Mouse (Mus musculus) liver, postnatal 0 days (tissue): ENCODE measurements around the gene Foxk1. TPM values are rescaled to one million over a fixed set of nuclear protein-coding genes. Genes with fewer than 3 reads are reported as not detected.

Experiments
- ATAC-seq: fragments of 200-750 bp; cut with Nextera tagmentation; 2 replicates; pipeline ENCODE4 v1.8.0; 2017; ENCODE audit warnings: mild to moderate bottlenecking, moderate library complexity
- DNase-seq: peaks from one replicate; pipeline ENCODE4 v3.0.0-alpha.2; 2016
- H3K27ac ChIP-seq: fragments of 300-500 bp; sonication (generic); 2 replicates; pipeline ENCODE4 v1.5.1; 2014; ENCODE audit warnings: antibody characterized with exemption, moderate library complexity, mild to moderate bottlenecking, low read depth
- H3K27me3 ChIP-seq: fragments of 300-500 bp; sonication (generic); 2 replicates; pipeline ENCODE4 v1.6.1; 2014; ENCODE audit warnings: low read length, control low read depth, mixed read lengths; ENCODE audit not compliant: insufficient read depth
- H3K36me3 ChIP-seq: fragments of 300-500 bp; sonication (generic); replicated peaks from 2 replicates; pipeline ENCODE4 v1.6.1; 2014; ENCODE audit warnings: mild to moderate bottlenecking, control low read depth, low read length, moderate library complexity, mixed read lengths; ENCODE audit not compliant: insufficient read depth
- H3K4me1 ChIP-seq: fragments of 300-500 bp; sonication (generic); 2 replicates; pipeline ENCODE4 v1.6.1; 2014; ENCODE audit warnings: antibody characterized with exemption, mild to moderate bottlenecking, control low read depth; ENCODE audit not compliant: insufficient read depth
- H3K4me2 ChIP-seq: fragments of 300-500 bp; sonication (generic); 2 replicates; pipeline ENCODE4 v1.6.1; 2014; ENCODE audit warnings: low read depth, mild to moderate bottlenecking, low read length, moderate library complexity, mixed read lengths
- H3K4me3 ChIP-seq: fragments of 300-500 bp; sonication (generic); 2 replicates; pipeline ENCODE4 v1.5.1; 2014; ENCODE audit warnings: low read depth, low read length
- H3K9ac ChIP-seq: fragments of 300-500 bp; sonication (generic); replicated peaks from 2 replicates; pipeline ENCODE4 v1.6.1; 2014; ENCODE audit warnings: mild to moderate bottlenecking, moderate library complexity
- H3K9me3 ChIP-seq: fragments of 300-500 bp; sonication (generic); 2 replicates; pipeline ENCODE4 v1.6.1; 2016; ENCODE audit warnings: mild to moderate bottlenecking, control low read depth, low read length, mixed read lengths
- CTCF ChIP-seq: sonication (generic); IDR thresholded peaks from 2 replicates; pipeline ENCODE4 v1.5.1; 2016; ENCODE audit warnings: antibody characterized with exemption, low read depth
- EP300 ChIP-seq: IDR thresholded peaks from 2 replicates; pipeline ENCODE4 v1.6.1; 2016; ENCODE audit warnings: antibody characterized with exemption, low read depth, mild to moderate bottlenecking
- WGBS: fragments of 180-500 bp; shearing (Covaris S2); extraction: QIAGEN DNeasy Blood & Tissue Kit; methylation state at CpG from one replicate; pipeline ENCODE4 v1.1.7; 2014; ENCODE audit not compliant: insufficient replicate concordance; 5-methylcytosine and 5-hydroxymethylcytosine counted together
- polyA plus RNA-seq: library from polyadenylated mRNA; unstranded; fragments of >200 nt; fragmentation: Nextera tagmentation; extraction: Ambion mirVana; gene quantifications from 2 replicates; pipeline ENCODE4 v1.2.1, GENCODE M21; 2015

Foxk1 gene
- polyA plus RNA-seq, 1 experiment from 2014 or later = 1.7 TPM

- peaks cover 34% of the 10 kb centered on the region for H3K36me3 ChIP-seq
- H3K4me2 ChIP-seq = no peak overlapping the region
- peak overlapping the region; percentile 16; the same call in 1 of the 2 replicates for H3K27ac ChIP-seq
- peaks cover 12% of the 10 kb centered on the region for H3K4me1 ChIP-seq
- H3K9me3 ChIP-seq = no peaks in the 10 kb centered on the region
- DNase-seq = no peak
- 69% methylated on average over 5 of the region's 5 CpGs for WGBS
- no peak overlapping the region for H3K4me3 ChIP-seq
- no peaks in the 10 kb centered on the region for H3K27me3 ChIP-seq
- no peak for ATAC-seq
- TF ChIP-seq EP300 = no peak
- TF ChIP-seq CTCF = no peak
- H3K9ac ChIP-seq = no peak overlapping the region
Measured at GRCm38 (mm10) chr5:142459834-142460233, 58.5 kb downstream of the Foxk1 start.

GRCm38 (mm10) chr5:142461942-142462640 lies 60.8 kb downstream of the Foxk1 start:
- Histone ChIP-seq H3K4me3 (no peak overlapping the region), H3K4me1 (peaks cover 17% of the 10 kb centered on the region), H3K9ac (no peak overlapping the region), H3K4me2 (no peak overlapping the region), H3K27me3 (no peaks in the 10 kb centered on the region), H3K9me3 (no peaks in the 10 kb centered on the region), H3K36me3 (peaks cover 15% of the 10 kb centered on the region; the same call in 1 of the 2 replicates), H3K27ac (no peak overlapping the region)
- TF ChIP-seq CTCF = no peak
- no peak for DNase-seq
- 89% methylated on average over 7 of the region's 7 CpGs for WGBS
- no peak for ATAC-seq

GRCm38 (mm10) chr5:142462641-142462948 lies 61.3 kb downstream of the Foxk1 start:
- no peak for ATAC-seq

GRCm38 (mm10) chr5:142463011-142463410 lies 61.7 kb downstream of the Foxk1 start:
- peak overlapping the region; percentile 89; the same call in 1 of the 2 replicates for H3K9ac ChIP-seq
- no peaks in the 10 kb centered on the region for H3K27me3 ChIP-seq
- H3K9me3 ChIP-seq = no peaks in the 10 kb centered on the region
- H3K4me1 ChIP-seq = peaks cover 17% of the 10 kb centered on the region
- peak overlapping the region; percentile 86; the same call in 1 of the 2 replicates for H3K4me3 ChIP-seq
- no peak for ATAC-seq
- TF ChIP-seq CTCF (no peak), EP300 (no peak)
- peak overlapping the region; percentile 83 for H3K27ac ChIP-seq
- H3K36me3 ChIP-seq = peaks cover 13% of the 10 kb centered on the region; the same call in 1 of the 2 replicates
- H3K4me2 ChIP-seq = peak overlapping the region; percentile 87
- 74% methylated on average over 6 of the region's 6 CpGs for WGBS
- DNase-seq = no peak

More at GRCm38 (mm10) chr5:142462641-142462948, 61.3 kb downstream of the Foxk1 start:
- Histone ChIP-seq H3K4me1 (peaks cover 17% of the 10 kb centered on the region), H3K4me2 (no peak overlapping the region), H3K9me3 (no peaks in the 10 kb centered on the region), H3K4me3 (no peak overlapping the region), H3K9ac (no peak overlapping the region), H3K27ac (no peak overlapping the region; the same call in 1 of the 2 replicates), H3K27me3 (no peaks in the 10 kb centered on the region), H3K36me3 (peaks cover 12% of the 10 kb centered on the region; the same call in 1 of the 2 replicates)
- DNase-seq = no peak
- 90% methylated on average over 2 of the region's 2 CpGs for WGBS
- TF ChIP-seq EP300 (no peak), CTCF (no peak)

GRCm38 (mm10) chr5:142463461-142464454 lies 62.5 kb downstream of the Foxk1 start, which contains the start of gene Ap5z1:
Ap5z1 (plus strand) TSS chr5:142463944.
- H3K4me3 ChIP-seq = peak within 1 kb of the TSS; percentile 86
- DNase-seq (peak; percentile 97), ATAC-seq (peak; percentile 98)
- H3K9ac ChIP-seq = peak within 1 kb of the TSS; percentile 89
- TF ChIP-seq CTCF = no peak
- TF ChIP-seq EP300 = peak; percentile 30; the same call in 1 of the 2 replicates
- H3K36me3 ChIP-seq = peaks cover 11% of the 10 kb centered on the region
- H3K27me3 ChIP-seq = no peaks in the 10 kb centered on the region
- WGBS = 1% methylated on average over 59 of the region's 60 CpGs
- no peaks in the 10 kb centered on the region for H3K9me3 ChIP-seq
- peak within 1 kb of the TSS; percentile 86 for H3K27ac ChIP-seq
- peak within 1 kb of the TSS; percentile 87 for H3K4me2 ChIP-seq
- peaks cover 17% of the 10 kb centered on the region for H3K4me1 ChIP-seq

- no peak for TF ChIP-seq CTCF
- no peak for TF ChIP-seq EP300
- no peak overlapping the region for H3K9ac ChIP-seq
- H3K27ac ChIP-seq = no peak overlapping the region
- H3K4me1 ChIP-seq = peaks cover 11% of the 10 kb centered on the region
- peaks cover 26% of the 10 kb centered on the region for H3K36me3 ChIP-seq
- WGBS = 86% methylated on average over 13 of the region's 13 CpGs
- H3K9me3 ChIP-seq = no peaks in the 10 kb centered on the region
- no peak overlapping the region for H3K4me2 ChIP-seq
- no peak overlapping the region for H3K4me3 ChIP-seq
- ATAC-seq = no peak
- H3K27me3 ChIP-seq = no peaks in the 10 kb centered on the region
- DNase-seq = no peak
Measured at GRCm38 (mm10) chr5:142468375-142468774, 67.1 kb downstream of the Foxk1 start.
